Mouse (Mus musculus): ENCODE data around the gene Slc25a44. TPM values are rescaled to one million over a fixed set of nuclear protein-coding genes. Genes with fewer than 3 reads are reported as not detected.
A peak's percentile ranks its signal among the peaks of the same experiment; 100 is the strongest.

The Slc25a44 gene
- polyA plus RNA-seq, 1 experiment = 1.2 TPM

- H3K27me3 ChIP-seq (ENCODE audit: control insufficient read depth) = peaks cover 56% of the 10 kb centered on the region
- H3K4me1 ChIP-seq (ENCODE audit: control insufficient read depth) = no peaks in the 10 kb centered on the region
- TF ChIP-seq GATA1 (IDR thresholded peaks at IDR 0.05; ENCODE audit: low read length) (no peak), TAL1 (IDR thresholded peaks at IDR 0.05; ENCODE audit: low read length) (no peak)
- no peaks in the 10 kb centered on the region for H3K36me3 ChIP-seq (ENCODE audit: control insufficient read depth)
- no peaks in the 10 kb centered on the region for H3K9me3 ChIP-seq (ENCODE audit: control insufficient read depth, low read length)
- no peak within 1 kb of the TSS for H3K4me3 ChIP-seq (replicated peaks)
Observed at GRCm38 (mm10) chr3:88460983-88461696, 36.2 kb upstream of the Slc25a44 start, which contains the start of gene Sema4a. TSS of gene Sema4a (minus strand) at chr3:88461182.

GRCm38 (mm10) chr3:88460029-88460428 lies 35.1 kb upstream of the Slc25a44 start:
- no peaks in the 10 kb centered on the region for H3K9me3 ChIP-seq (ENCODE audit: control insufficient read depth, low read length)
- TF ChIP-seq TAL1 (IDR thresholded peaks at IDR 0.05; ENCODE audit: low read length) (no peak), GATA1 (IDR thresholded peaks at IDR 0.05; ENCODE audit: low read length) (no peak)
- H3K4me1 ChIP-seq (ENCODE audit: control insufficient read depth) = peaks cover 6% of the 10 kb centered on the region
- H3K36me3 ChIP-seq (ENCODE audit: control insufficient read depth) = no peaks in the 10 kb centered on the region
- H3K27me3 ChIP-seq (ENCODE audit: control insufficient read depth) = peaks cover 63% of the 10 kb centered on the region
- no peak overlapping the region for H3K4me3 ChIP-seq (replicated peaks)

- Histone ChIP-seq H3K4me3 (replicated peaks) (no peak overlapping the region), H3K27me3 (ENCODE audit: control insufficient read depth) (peaks cover 69% of the 10 kb centered on the region), H3K36me3 (ENCODE audit: control insufficient read depth) (no peaks in the 10 kb centered on the region), H3K9me3 (ENCODE audit: control insufficient read depth, low read length) (no peaks in the 10 kb centered on the region), H3K4me1 (ENCODE audit: control insufficient read depth) (peaks cover 6% of the 10 kb centered on the region)
- TF ChIP-seq TAL1 (IDR thresholded peaks at IDR 0.05; ENCODE audit: low read length) = no peak
- no peak for TF ChIP-seq GATA1 (IDR thresholded peaks at IDR 0.05; ENCODE audit: low read length)
Observed at GRCm38 (mm10) chr3:88458778-88459219, 33.9 kb upstream of the Slc25a44 start.

- TF ChIP-seq TAL1 (IDR thresholded peaks at IDR 0.05; ENCODE audit: low read length) (no peak), GATA1 (IDR thresholded peaks at IDR 0.05; ENCODE audit: low read length) (no peak)
- Histone ChIP-seq H3K27me3 (ENCODE audit: control insufficient read depth) (peaks cover 81% of the 10 kb centered on the region), H3K4me1 (ENCODE audit: control insufficient read depth) (peaks cover 6% of the 10 kb centered on the region), H3K9me3 (ENCODE audit: control insufficient read depth, low read length) (no peaks in the 10 kb centered on the region), H3K36me3 (ENCODE audit: control insufficient read depth) (peaks cover 3% of the 10 kb centered on the region; the same call in 1 of the 2 replicates), H3K4me3 (replicated peaks) (no peak overlapping the region)
Observed at GRCm38 (mm10) chr3:88456746-88457532, 32.0 kb upstream of the Slc25a44 start.

GRCm38 (mm10) chr3:88456313-88456712 lies 31.4 kb upstream of the Slc25a44 start:
- Histone ChIP-seq H3K4me1 (ENCODE audit: control insufficient read depth) (peaks cover 6% of the 10 kb centered on the region), H3K36me3 (ENCODE audit: control insufficient read depth) (peaks cover 3% of the 10 kb centered on the region; the same call in 1 of the 2 replicates), H3K9me3 (ENCODE audit: control insufficient read depth, low read length) (no peaks in the 10 kb centered on the region), H3K27me3 (ENCODE audit: control insufficient read depth) (peaks cover 80% of the 10 kb centered on the region), H3K4me3 (replicated peaks) (no peak overlapping the region)
- TF ChIP-seq GATA1 (IDR thresholded peaks at IDR 0.05; ENCODE audit: low read length) (no peak), TAL1 (IDR thresholded peaks at IDR 0.05; ENCODE audit: low read length) (no peak)

- peak overlapping the region; percentile 36 for H3K4me3 ChIP-seq (replicated peaks)
- H3K27me3 ChIP-seq (ENCODE audit: control insufficient read depth) = peaks cover 77% of the 10 kb centered on the region
- H3K36me3 ChIP-seq (ENCODE audit: control insufficient read depth) = peaks cover 3% of the 10 kb centered on the region; the same call in 1 of the 2 replicates
- H3K4me1 ChIP-seq (ENCODE audit: control insufficient read depth) = peaks cover 6% of the 10 kb centered on the region
- TF ChIP-seq GATA1 (IDR thresholded peaks at IDR 0.05; ENCODE audit: low read length) (no peak), TAL1 (IDR thresholded peaks at IDR 0.05; ENCODE audit: low read length) (no peak)
- H3K9me3 ChIP-seq (ENCODE audit: control insufficient read depth, low read length) = no peaks in the 10 kb centered on the region
Observed at GRCm38 (mm10) chr3:88455588-88456264, 30.8 kb upstream of the Slc25a44 start.

GRCm38 (mm10) chr3:88454762-88455587 lies 30.0 kb upstream of the Slc25a44 start:
- Histone ChIP-seq H3K9me3 (ENCODE audit: control insufficient read depth, low read length) (no peaks in the 10 kb centered on the region), H3K27me3 (ENCODE audit: control insufficient read depth) (peaks cover 77% of the 10 kb centered on the region), H3K36me3 (ENCODE audit: control insufficient read depth) (peaks cover 3% of the 10 kb centered on the region; the same call in 1 of the 2 replicates), H3K4me1 (ENCODE audit: control insufficient read depth) (peaks cover 6% of the 10 kb centered on the region), H3K4me3 (replicated peaks) (peak overlapping the region; percentile 36)
- no peak for TF ChIP-seq GATA1 (IDR thresholded peaks at IDR 0.05; ENCODE audit: low read length)
- TF ChIP-seq TAL1 (IDR thresholded peaks at IDR 0.05; ENCODE audit: low read length) = no peak

GRCm38 (mm10) chr3:88453986-88454385 lies 29.0 kb upstream of the Slc25a44 start:
- Histone ChIP-seq H3K27me3 (ENCODE audit: control insufficient read depth) (peaks cover 77% of the 10 kb centered on the region), H3K9me3 (ENCODE audit: control insufficient read depth, low read length) (no peaks in the 10 kb centered on the region), H3K4me3 (replicated peaks) (no peak overlapping the region), H3K4me1 (ENCODE audit: control insufficient read depth) (peaks cover 6% of the 10 kb centered on the region), H3K36me3 (ENCODE audit: control insufficient read depth) (peaks cover 3% of the 10 kb centered on the region; the same call in 1 of the 2 replicates)
- no peak for TF ChIP-seq GATA1 (IDR thresholded peaks at IDR 0.05; ENCODE audit: low read length)
- TF ChIP-seq TAL1 (IDR thresholded peaks at IDR 0.05; ENCODE audit: low read length) = no peak
